Mouse (Mus musculus) liver, embryonic 16.5 days (tissue): Measurements from ENCODE around the gene Myh7. TPM values are rescaled to one million over a fixed set of nuclear protein-coding genes. Genes with fewer than 3 reads are reported as not detected.

ENCODE experiments used
- ATAC-seq: fragments of 200-750 bp; cut with Nextera tagmentation; 2 replicates; pipeline ENCODE4 v1.8.0; 2017; ENCODE audit warnings: low read depth, mild to moderate bottlenecking, moderate number of reproducible peaks, moderate library complexity
- H3K27ac ChIP-seq: fragments of 300-500 bp; sonication (generic); 2 replicates; pipeline ENCODE4 v1.5.1; 2014; ENCODE audit warnings: mild to moderate bottlenecking, low read length
- H3K27me3 ChIP-seq: fragments of 300-500 bp; sonication (generic); 2 replicates; pipeline ENCODE4 v1.6.1; 2014; ENCODE audit warnings: low read depth, low read length, mixed read lengths; ENCODE audit not compliant: control insufficient read depth, insufficient read depth
- H3K36me3 ChIP-seq: fragments of 300-500 bp; sonication (generic); 2 replicates; pipeline ENCODE4 v1.6.1; 2014; ENCODE audit warnings: mild to moderate bottlenecking; ENCODE audit not compliant: control insufficient read depth, insufficient read depth
- H3K4me1 ChIP-seq: fragments of 300-500 bp; sonication (generic); 2 replicates; pipeline ENCODE4 v1.6.1; 2014; ENCODE audit warnings: low read depth, low read length, mixed read lengths; ENCODE audit not compliant: control insufficient read depth
- H3K4me2 ChIP-seq: fragments of 300-500 bp; sonication (generic); 2 replicates; pipeline ENCODE4 v1.6.1; 2014; ENCODE audit warnings: low read depth, low read length, mixed read lengths
- H3K4me3 ChIP-seq: fragments of 300-500 bp; sonication (generic); 2 replicates; pipeline ENCODE4 v1.5.1; 2014; ENCODE audit warnings: low read depth, mild to moderate bottlenecking, low read length
- H3K9ac ChIP-seq: fragments of 300-500 bp; sonication (generic); 2 replicates; pipeline ENCODE4 v1.6.1; 2014; ENCODE audit warnings: low read depth, low read length
- H3K9me3 ChIP-seq: fragments of 300-500 bp; sonication (generic); replicated peaks from 2 replicates; pipeline ENCODE4 v1.6.1; 2016; ENCODE audit warnings: low read length; ENCODE audit not compliant: control insufficient read depth
- WGBS: fragments of 180-500 bp; shearing (Covaris S2); extraction: QIAGEN DNeasy Blood & Tissue Kit; methylation state at CpG from one replicate; pipeline ENCODE4 v1.1.7; 2014; ENCODE audit not compliant: insufficient replicate concordance; 5-methylcytosine and 5-hydroxymethylcytosine counted together
- polyA plus RNA-seq: library from polyadenylated mRNA; unstranded; fragments of >200 nt; fragmentation: Nextera tagmentation; extraction: Ambion mirVana; gene quantifications from 2 replicates; pipeline ENCODE4 v1.2.1, GENCODE M21; 2015

The Myh7 gene
- polyA plus RNA-seq, 1 experiment from 2014 or later: 3.1 TPM

GRCm38 (mm10) chr14:54959197-54959596 lies 35.2 kb downstream of the Myh7 start:
- whole genome bisulfite sequencing: 68% methylated on average over 3 of the region's 3 CpGs
- Histone ChIP-seq H3K27ac (no peak overlapping the region), H3K27me3 (no peaks in the 10 kb centered on the region), H3K4me2 (no peak overlapping the region), H3K9ac (no peak overlapping the region), H3K36me3 (no peaks in the 10 kb centered on the region), H3K4me1 (no peaks in the 10 kb centered on the region), H3K4me3 (no peak overlapping the region), H3K9me3 (no peaks in the 10 kb centered on the region)
- ATAC-seq: no peak

GRCm38 (mm10) chr14:54958503-54958902 lies 35.9 kb downstream of the Myh7 start:
- no peak for ATAC-seq
- Histone ChIP-seq H3K9me3 (no peaks in the 10 kb centered on the region), H3K4me2 (no peak overlapping the region), H3K9ac (no peak overlapping the region), H3K27me3 (no peaks in the 10 kb centered on the region), H3K4me3 (no peak overlapping the region), H3K27ac (no peak overlapping the region), H3K36me3 (no peaks in the 10 kb centered on the region), H3K4me1 (no peaks in the 10 kb centered on the region)
- 59% methylated on average over 4 of the region's 4 CpGs for WGBS

GRCm38 (mm10) chr14:54956533-54956932 lies 37.9 kb downstream of the Myh7 start:
- Histone ChIP-seq H3K4me3 (no peak overlapping the region), H3K4me1 (no peaks in the 10 kb centered on the region), H3K9ac (no peak overlapping the region), H3K27me3 (no peaks in the 10 kb centered on the region), H3K36me3 (no peaks in the 10 kb centered on the region), H3K27ac (no peak overlapping the region), H3K4me2 (no peak overlapping the region), H3K9me3 (no peaks in the 10 kb centered on the region)
- 74% methylated on average over 9 of the region's 9 CpGs for WGBS
- no peak for ATAC-seq

- ATAC-seq: no peak
- WGBS: 51% methylated on average over 3 of the region's 3 CpGs
- Histone ChIP-seq H3K9ac (no peak overlapping the region), H3K36me3 (no peaks in the 10 kb centered on the region), H3K4me2 (no peak overlapping the region), H3K4me1 (no peaks in the 10 kb centered on the region), H3K4me3 (no peak overlapping the region), H3K27ac (no peak overlapping the region), H3K27me3 (no peaks in the 10 kb centered on the region), H3K9me3 (no peaks in the 10 kb centered on the region)
Observed at GRCm38 (mm10) chr14:54955481-54955880, 38.9 kb downstream of the Myh7 start.

- H3K27me3 ChIP-seq: no peaks in the 10 kb centered on the region
- no peaks in the 10 kb centered on the region for H3K9me3 ChIP-seq
- no peak overlapping the region for H3K4me2 ChIP-seq
- ATAC-seq: no peak
- WGBS: 57% methylated on average over 3 of the region's 3 CpGs
- no peak overlapping the region for H3K4me3 ChIP-seq
- H3K9ac ChIP-seq: no peak overlapping the region
- no peaks in the 10 kb centered on the region for H3K36me3 ChIP-seq
- no peak overlapping the region for H3K27ac ChIP-seq
- H3K4me1 ChIP-seq: no peaks in the 10 kb centered on the region
Observed at GRCm38 (mm10) chr14:54954474-54954873, 40.0 kb downstream of the Myh7 start.

- no peak for ATAC-seq
- Histone ChIP-seq H3K27me3 (no peaks in the 10 kb centered on the region), H3K9ac (no peak overlapping the region), H3K36me3 (no peaks in the 10 kb centered on the region), H3K27ac (no peak overlapping the region), H3K4me2 (no peak overlapping the region), H3K9me3 (no peaks in the 10 kb centered on the region), H3K4me3 (no peak overlapping the region), H3K4me1 (no peaks in the 10 kb centered on the region)
- WGBS: 70% methylated on average over 8 of the region's 8 CpGs
Observed at GRCm38 (mm10) chr14:54953664-54954206, 40.7 kb downstream of the Myh7 start.

- Histone ChIP-seq H3K4me2 (no peak overlapping the region), H3K4me1 (no peaks in the 10 kb centered on the region), H3K4me3 (no peak overlapping the region), H3K9me3 (no peaks in the 10 kb centered on the region), H3K27me3 (no peaks in the 10 kb centered on the region), H3K9ac (no peak overlapping the region), H3K27ac (no peak overlapping the region), H3K36me3 (no peaks in the 10 kb centered on the region)
- ATAC-seq: no peak
- WGBS: 70% methylated on average over 6 of the region's 6 CpGs
Observed at GRCm38 (mm10) chr14:54951587-54951986, 42.8 kb downstream of the Myh7 start.

- Histone ChIP-seq H3K4me3 (no peak overlapping the region), H3K4me1 (no peaks in the 10 kb centered on the region), H3K4me2 (no peak overlapping the region), H3K36me3 (no peaks in the 10 kb centered on the region), H3K9me3 (no peaks in the 10 kb centered on the region), H3K27ac (no peak overlapping the region), H3K27me3 (no peaks in the 10 kb centered on the region), H3K9ac (no peak overlapping the region)
- no peak for ATAC-seq
- WGBS: 51% methylated on average over 12 of the region's 12 CpGs
Observed at GRCm38 (mm10) chr14:54950493-54950892, 43.9 kb downstream of the Myh7 start.

GRCm38 (mm10) chr14:54948781-54949180 lies 45.6 kb downstream of the Myh7 start:
- 61% methylated on average over 9 of the region's 9 CpGs for WGBS
- Histone ChIP-seq H3K27me3 (no peaks in the 10 kb centered on the region), H3K4me1 (no peaks in the 10 kb centered on the region), H3K9me3 (no peaks in the 10 kb centered on the region), H3K27ac (no peak overlapping the region), H3K36me3 (no peaks in the 10 kb centered on the region), H3K9ac (no peak overlapping the region), H3K4me2 (no peak overlapping the region), H3K4me3 (no peak overlapping the region)
- ATAC-seq: no peak
